28 mouse cellular contexts compared by ENCODE assay signal in the genomic region with DNA sequence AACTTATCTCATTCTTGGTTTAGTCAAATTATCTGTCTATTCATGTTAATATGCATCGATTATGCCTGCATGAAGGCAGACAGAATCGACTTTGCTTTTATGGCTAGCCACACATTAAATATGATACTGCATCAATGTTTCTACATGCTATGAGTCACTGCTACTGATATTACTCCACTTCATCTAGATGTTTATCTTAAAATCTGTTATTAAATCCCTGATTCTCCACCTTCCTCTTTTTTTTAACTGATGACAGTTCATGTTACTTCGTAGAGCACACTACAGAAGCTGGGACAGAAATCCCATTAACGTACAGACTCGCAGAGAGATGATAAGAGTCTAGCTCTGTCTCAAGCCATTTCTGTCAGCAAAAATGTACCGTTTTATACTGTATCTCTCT.
"Had no signal": no experiment of that assay in that cellular context is flagged by ENCODE, and none has a peak within 500 bp of the region (broad histone marks: within the 10 kb centered on the region; RNA-seq: fewer than 3 reads in every experiment).

No protein-coding gene starts in this region.

- H3K4me1 ChIP-seq: limb, embryonic 10.5 days; limb, embryonic 12.5 days; limb, embryonic 13.5 days; limb, embryonic 15.5 days; liver, embryonic 12.5 days; liver, embryonic 13.5 days; liver, embryonic 15.5 days; lung, embryonic 15.5 days; megakaryocyte, embryonic 14.5 days; midbrain, embryonic 10.5 days; midbrain, embryonic 12.5 days; midbrain, embryonic 13.5 days; midbrain, embryonic 15.5 days; neural tube, embryonic 12.5 days had no signal

- DNase-seq: left cerebral cortex, postnatal 4 days; liver; liver, embryonic 13.5 days; liver, postnatal 0 days; lung, adult 18-20 months; lung, adult 2 months; lung, embryonic 14.5 days; lung, postnatal 10 days; lung, postnatal 14 days; lung, postnatal 36 days; lung, postnatal 4 days; midbrain, embryonic 14.5 days had no signal

- H3K4me3 ChIP-seq: limb, embryonic 10.5 days; limb, embryonic 12.5 days; limb, embryonic 13.5 days; limb, embryonic 15.5 days; liver, embryonic 12.5 days; liver, embryonic 13.5 days; liver, embryonic 15.5 days; lung, embryonic 15.5 days; megakaryocyte, embryonic 14.5 days; midbrain, embryonic 10.5 days; midbrain, embryonic 12.5 days; midbrain, embryonic 13.5 days; midbrain, embryonic 15.5 days; myocyte; neural tube, embryonic 12.5 days had no signal

- H3K27me3 ChIP-seq: limb, embryonic 12.5 days; limb, embryonic 13.5 days; limb, embryonic 15.5 days; liver, embryonic 12.5 days; liver, embryonic 13.5 days; liver, embryonic 15.5 days; lung, embryonic 15.5 days; megakaryocyte, embryonic 14.5 days; midbrain, embryonic 12.5 days; midbrain, embryonic 13.5 days; midbrain, embryonic 15.5 days; neural tube, embryonic 12.5 days had no signal

- H3K27ac ChIP-seq: limb, embryonic 10.5 days; limb, embryonic 12.5 days; limb, embryonic 13.5 days; limb, embryonic 15.5 days; liver, embryonic 12.5 days; liver, embryonic 13.5 days; liver, embryonic 14.5 days; liver, embryonic 15.5 days; lung, embryonic 15.5 days; macrophage; midbrain, embryonic 10.5 days; midbrain, embryonic 12.5 days; midbrain, embryonic 13.5 days; midbrain, embryonic 15.5 days; neural tube, embryonic 12.5 days had no signal

- H3K9me3 ChIP-seq: limb, embryonic 10.5 days; limb, embryonic 12.5 days; limb, embryonic 13.5 days; limb, embryonic 15.5 days; liver, embryonic 12.5 days; liver, embryonic 13.5 days; liver, embryonic 15.5 days; lung, embryonic 15.5 days; megakaryocyte, embryonic 14.5 days; midbrain, embryonic 10.5 days; midbrain, embryonic 12.5 days; midbrain, embryonic 13.5 days; midbrain, embryonic 15.5 days; neural tube, embryonic 12.5 days had no signal

- H3K9ac ChIP-seq: limb, embryonic 12.5 days; limb, embryonic 13.5 days; limb, embryonic 15.5 days; liver, embryonic 12.5 days; liver, embryonic 13.5 days; liver, embryonic 14.5 days; liver, embryonic 15.5 days; liver, postnatal 0 days; lung, embryonic 14.5 days; lung, embryonic 15.5 days; midbrain, embryonic 12.5 days; midbrain, embryonic 13.5 days; midbrain, embryonic 15.5 days; neural tube, embryonic 12.5 days had no signal

- H3K36me3 ChIP-seq: limb, embryonic 10.5 days; limb, embryonic 12.5 days; limb, embryonic 13.5 days; limb, embryonic 15.5 days; liver, embryonic 12.5 days; liver, embryonic 13.5 days; liver, embryonic 15.5 days; lung, embryonic 15.5 days; midbrain, embryonic 10.5 days; midbrain, embryonic 12.5 days; midbrain, embryonic 13.5 days; midbrain, embryonic 15.5 days; neural tube, embryonic 12.5 days had no signal
